Comparison of ENCODE assay signal across 8 mouse cellular contexts in genomic region chr17:47925340-47925926, GRCm38 (mm10). TPM values are rescaled to one million over a fixed set of nuclear protein-coding genes. Genes with fewer than 3 reads are reported as not detected.
A peak's percentile ranks its signal among the peaks of the same experiment; 100 is the strongest.
DNase-seq lines count a peak whose midpoint lies in the region; ATAC-seq and TF ChIP-seq lines count a peak whose summit lies in the region.

No protein-coding gene starts in this region.

- no peak for DNase-seq in heart, embryonic 10.5 days (ENCODE audit: low spot score)
- no peak for DNase-seq in heart, postnatal 14 days
- no peak for DNase-seq in hindbrain, embryonic 11.5 days (ENCODE audit: low spot score)
- DNase-seq in midbrain, embryonic 11.5 days (ENCODE audit: low spot score, missing footprints) = no peak
- DNase-seq in right cerebral cortex, postnatal 36 days (ENCODE audit: low spot score in 2 of 2) = no peak
- no peak for DNase-seq in gastrocnemius, adult 18-20 months (ENCODE audit: low spot score)
- DNase-seq in kidney, postnatal 10 days = no peak

- intact Hi-C loops in heart, postnatal 14 days (cut with DNase I) = no loop called here

- peaks cover 2% of the 10 kb centered on the region; the same call in 1 of the 2 replicates for H3K36me3 ChIP-seq in heart, embryonic 10.5 days
- H3K36me3 ChIP-seq in E14TG2a.4 (ENCODE audit: insufficient read depth, low read length) = no peaks in the 10 kb centered on the region
- H3K36me3 ChIP-seq in hindbrain, embryonic 11.5 days (ENCODE audit: control insufficient read depth, insufficient read depth, low read length) = no peaks in the 10 kb centered on the region
- H3K36me3 ChIP-seq in midbrain, embryonic 11.5 days (ENCODE audit: control insufficient read depth, insufficient read depth, low read length) = no peaks in the 10 kb centered on the region

- TF ChIP-seq CTCF in E14TG2a.4 (conservative IDR thresholded peaks at IDR 0.05; ENCODE audit: low read length) = no peak

- WGBS in heart, embryonic 10.5 days = 2% methylated on average over 13 of the region's 13 CpGs
- WGBS in hindbrain, embryonic 11.5 days = under 1% methylated on average over 13 of the region's 13 CpGs
- WGBS in midbrain, embryonic 11.5 days = under 1% methylated on average over 13 of the region's 13 CpGs

- H3K27ac ChIP-seq in heart, embryonic 10.5 days = peak overlapping the region; percentile 97
- H3K27ac ChIP-seq in hindbrain, embryonic 11.5 days (ENCODE audit: low read depth, low read length) = peak overlapping the region; percentile 96
- H3K27ac ChIP-seq in midbrain, embryonic 11.5 days (ENCODE audit: low read depth, low read length) = peak overlapping the region; percentile 96

- H3K9ac ChIP-seq in hindbrain, embryonic 11.5 days (ENCODE audit: low read depth, low read length) = peak overlapping the region; percentile 38
- H3K9ac ChIP-seq in midbrain, embryonic 11.5 days (ENCODE audit: low read length) = peak overlapping the region; percentile 100

- H3K4me2 ChIP-seq in hindbrain, embryonic 11.5 days (replicated peaks; ENCODE audit: low read depth, low read length) = peak overlapping the region; percentile 81
- peak overlapping the region; percentile 93 for H3K4me2 ChIP-seq in midbrain, embryonic 11.5 days

- peaks cover 45% of the 10 kb centered on the region for H3K4me1 ChIP-seq in heart, embryonic 10.5 days
- peaks cover 51% of the 10 kb centered on the region for H3K4me1 ChIP-seq in E14TG2a.4 (replicated peaks; ENCODE audit: low read depth, low read length)
- H3K4me1 ChIP-seq in hindbrain, embryonic 11.5 days (replicated peaks; ENCODE audit: control insufficient read depth, insufficient read depth, low read length) = peaks cover 5% of the 10 kb centered on the region
- H3K4me1 ChIP-seq in midbrain, embryonic 11.5 days (ENCODE audit: control insufficient read depth, insufficient read depth, low read length) = peaks cover 28% of the 10 kb centered on the region

- H3K4me3 ChIP-seq in heart, embryonic 10.5 days = peak overlapping the region; percentile 83
- H3K4me3 ChIP-seq in E14TG2a.4 (replicated peaks; ENCODE audit: low read length) = peak overlapping the region; percentile 95
- H3K4me3 ChIP-seq in hindbrain, embryonic 11.5 days (ENCODE audit: low read depth, low read length) = peak overlapping the region; percentile 85
- peak overlapping the region; percentile 88 for H3K4me3 ChIP-seq in midbrain, embryonic 11.5 days (ENCODE audit: low read depth, low read length)

- peaks cover 5% of the 10 kb centered on the region; the same call in 1 of the 2 replicates for H3K27me3 ChIP-seq in heart, embryonic 10.5 days (ENCODE audit: insufficient read depth, poor library complexity, severe bottlenecking)
- H3K27me3 ChIP-seq in E14TG2a.4 (ENCODE audit: insufficient read depth, low read length) = peaks cover 31% of the 10 kb centered on the region
- 0 out of 2 replicates have a peak, but pooled peaks cover 2% of the 10 kb centered on the region for H3K27me3 ChIP-seq in hindbrain, embryonic 11.5 days (ENCODE audit: control insufficient read depth, insufficient read depth, low read length)
- H3K27me3 ChIP-seq in midbrain, embryonic 11.5 days (ENCODE audit: control insufficient read depth, insufficient read depth, low read length) = no peaks in the 10 kb centered on the region

- peak; percentile 2 for ATAC-seq in hindbrain, embryonic 11.5 days (ENCODE audit: low FRiP score)
- no peak; the same call in 1 of the 2 replicates for ATAC-seq in midbrain, embryonic 11.5 days (ENCODE audit: low FRiP score)

- no peaks in the 10 kb centered on the region for H3K9me3 ChIP-seq in heart, embryonic 10.5 days
- H3K9me3 ChIP-seq in E14TG2a.4 (ENCODE audit: low read length) = no peaks in the 10 kb centered on the region
- no peaks in the 10 kb centered on the region for H3K9me3 ChIP-seq in hindbrain, embryonic 11.5 days (ENCODE audit: control insufficient read depth, low read length)
- no peaks in the 10 kb centered on the region for H3K9me3 ChIP-seq in midbrain, embryonic 11.5 days (ENCODE audit: control insufficient read depth, low read length)

RNA-seq across cellular contexts. Expression of gene Foxp4, which starts 1.0 kb away (rescaled TPM):
- 12.4 and 27.3 TPM in 2 replicates for polyA plus RNA-seq in heart, embryonic 10.5 days (2016; fragmentation: Nextera tagmentation; extraction: Ambion mirVana)
- total RNA-seq in heart, postnatal 14 days (2021) = 10 to 100 TPM; 12.2 to 13.6 TPM
- polyA plus RNA-seq in hindbrain, embryonic 11.5 days (2014; fragmentation: Nextera tagmentation; extraction: Ambion mirVana) = 23.9 and 28.4 TPM in 2 replicates
- polyA plus RNA-seq in midbrain, embryonic 11.5 days (2014; fragmentation: Nextera tagmentation; extraction: Ambion mirVana) = 24.6 and 27.5 TPM in 2 replicates
- total RNA-seq in gastrocnemius, adult 18-20 months (2021) = 1 to 10 TPM; 7.5 TPM
